Mouse (Mus musculus) neural tube, embryonic 13.5 days (tissue): ENCODE data around the gene Rab37. TPM values are rescaled to one million over a fixed set of nuclear protein-coding genes. Genes with fewer than 3 reads are reported as not detected.

Experiments used
- ATAC-seq: fragments of 200-750 bp; cut with Nextera tagmentation; 2 replicates; pipeline ENCODE4 v1.8.0; 2017; ENCODE audit warnings: low read depth, mild to moderate bottlenecking, moderate TSS enrichment, moderate library complexity
- H3K27ac ChIP-seq: fragments of 300-500 bp; sonication (generic); replicated peaks from 2 replicates; pipeline ENCODE4 v1.5.1; 2015; ENCODE audit warnings: moderate library complexity, mild to moderate bottlenecking, inconsistent platforms
- H3K27me3 ChIP-seq: fragments of 300-500 bp; sonication (generic); 2 replicates; pipeline ENCODE4 v1.6.1; 2015; ENCODE audit warnings: mild to moderate bottlenecking, inconsistent platforms
- H3K36me3 ChIP-seq: fragments of 300-500 bp; sonication (generic); 2 replicates; pipeline ENCODE4 v1.6.1; 2015; ENCODE audit warnings: mild to moderate bottlenecking, inconsistent platforms
- H3K4me1 ChIP-seq: fragments of 300-500 bp; sonication (generic); replicated peaks from 2 replicates; pipeline ENCODE4 v1.6.1; 2015; ENCODE audit warnings: inconsistent platforms
- H3K4me2 ChIP-seq: fragments of 300-500 bp; sonication (generic); 2 replicates; pipeline ENCODE4 v1.6.1; 2015; ENCODE audit warnings: inconsistent platforms, mild to moderate bottlenecking, moderate library complexity
- H3K4me3 ChIP-seq: fragments of 300-500 bp; sonication (generic); 2 replicates; pipeline ENCODE4 v1.5.1; 2015; ENCODE audit warnings: mild to moderate bottlenecking, inconsistent platforms
- H3K9ac ChIP-seq: fragments of 300-500 bp; sonication (generic); 2 replicates; pipeline ENCODE4 v1.6.1; 2015; ENCODE audit warnings: moderate library complexity, mild to moderate bottlenecking, inconsistent platforms
- H3K9me3 ChIP-seq: fragments of 300-500 bp; sonication (generic); 2 replicates; pipeline ENCODE4 v1.6.1; 2016; ENCODE audit warnings: inconsistent platforms
- WGBS: fragments of 180-500 bp; shearing (Covaris S2); methylation state at CpG from one replicate; pipeline ENCODE4 v1.1.7; 2015; 5-methylcytosine and 5-hydroxymethylcytosine counted together
- polyA plus RNA-seq: library from polyadenylated mRNA; unstranded; fragments of >200 nt; fragmentation: Nextera tagmentation; extraction: Ambion mirVana; gene quantifications from 2 replicates; pipeline ENCODE4 v1.2.1, GENCODE M21; 2015

The Rab37 gene
- polyA plus RNA-seq, 1 experiment from 2014 or later = 1.1 TPM

DNA sequence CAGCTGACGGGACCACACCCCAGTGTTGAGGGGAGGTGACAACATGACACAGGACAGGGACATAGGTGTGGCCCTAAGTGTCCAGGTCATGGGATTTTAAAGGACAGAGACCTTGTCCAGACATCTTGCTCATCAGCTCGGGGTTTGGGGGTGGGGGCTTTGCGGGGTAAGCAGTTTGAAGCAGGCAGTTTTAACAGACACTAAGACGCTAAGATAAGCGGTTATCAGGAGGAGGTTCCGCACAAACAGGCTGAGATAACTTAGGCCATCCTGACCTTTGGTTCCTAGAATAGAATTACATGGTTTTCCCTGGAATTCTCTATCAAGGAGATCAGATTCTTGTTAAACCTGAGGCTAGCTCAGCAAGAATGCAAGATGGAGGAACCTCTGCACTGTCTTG, 103.5 kb downstream of the Rab37 start:
- no peaks in the 10 kb centered on the region for H3K27me3 ChIP-seq
- no peaks in the 10 kb centered on the region; the same call in 1 of the 2 replicates for H3K4me1 ChIP-seq
- no peaks in the 10 kb centered on the region for H3K9me3 ChIP-seq
- no peak overlapping the region for H3K4me3 ChIP-seq
- no peak overlapping the region for H3K27ac ChIP-seq
- peaks cover 26% of the 10 kb centered on the region; the same call in 1 of the 2 replicates for H3K36me3 ChIP-seq
- no peak overlapping the region for H3K9ac ChIP-seq
- no peak for ATAC-seq
- no peak overlapping the region for H3K4me2 ChIP-seq
- 91% methylated on average over 6 of the region's 6 CpGs for WGBS

DNA sequence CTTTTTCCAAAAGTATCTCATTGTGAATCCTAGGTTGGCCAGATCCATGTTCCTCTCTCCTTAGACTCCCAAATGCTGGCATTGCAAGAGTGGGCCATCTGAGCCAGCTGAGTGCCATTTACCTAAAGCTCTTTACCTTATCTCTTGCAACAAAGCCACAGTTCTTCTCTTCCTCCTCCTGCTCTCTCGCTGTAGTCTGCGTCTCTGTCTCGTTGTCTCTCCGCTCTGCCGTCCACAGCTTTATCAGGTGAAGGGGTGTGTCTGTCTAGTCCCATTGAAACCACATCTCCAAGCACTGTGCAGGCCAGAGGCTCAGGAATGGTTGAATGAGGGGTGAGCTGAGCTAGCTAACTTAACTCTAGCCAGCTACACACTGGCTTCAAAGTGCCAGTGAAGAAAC, 104.7 kb downstream of the Rab37 start:
- Histone ChIP-seq H3K27me3 (no peaks in the 10 kb centered on the region), H3K9me3 (no peaks in the 10 kb centered on the region), H3K36me3 (peaks cover 31% of the 10 kb centered on the region), H3K9ac (no peak overlapping the region), H3K27ac (no peak overlapping the region), H3K4me1 (no peaks in the 10 kb centered on the region; the same call in 1 of the 2 replicates), H3K4me3 (no peak overlapping the region), H3K4me2 (no peak overlapping the region)
- whole genome bisulfite sequencing = 91% methylated on average over 5 of the region's 5 CpGs
- no peak for ATAC-seq

DNA sequence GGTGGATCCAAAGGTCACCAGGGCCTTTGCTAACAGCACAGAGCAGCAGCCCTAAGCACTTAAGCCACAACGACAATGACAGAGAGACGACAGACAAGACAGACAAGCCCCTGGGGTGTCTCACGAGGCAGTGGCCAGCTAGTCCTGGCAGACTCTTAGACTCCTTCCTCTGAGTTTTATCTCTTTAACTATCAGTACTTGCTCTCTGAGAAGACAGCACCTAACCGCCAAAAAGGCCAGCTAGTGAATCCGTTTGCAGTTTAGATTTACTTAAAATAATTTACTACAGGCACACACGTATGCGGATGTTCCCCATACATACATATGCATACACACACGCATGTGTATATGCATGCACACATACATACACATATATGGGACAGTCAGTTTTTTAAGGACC, 106.3 kb downstream of the Rab37 start:
- no peaks in the 10 kb centered on the region for H3K9me3 ChIP-seq
- H3K36me3 ChIP-seq = peaks cover 35% of the 10 kb centered on the region
- H3K27me3 ChIP-seq = no peaks in the 10 kb centered on the region
- H3K4me2 ChIP-seq = no peak overlapping the region
- H3K4me3 ChIP-seq = no peak overlapping the region
- H3K4me1 ChIP-seq = 0 out of 2 replicates have a peak, but pooled peaks cover 2% of the 10 kb centered on the region
- 82% methylated on average over 8 of the region's 8 CpGs for WGBS
- H3K27ac ChIP-seq = no peak overlapping the region
- no peak for ATAC-seq
- H3K9ac ChIP-seq = no peak overlapping the region

DNA sequence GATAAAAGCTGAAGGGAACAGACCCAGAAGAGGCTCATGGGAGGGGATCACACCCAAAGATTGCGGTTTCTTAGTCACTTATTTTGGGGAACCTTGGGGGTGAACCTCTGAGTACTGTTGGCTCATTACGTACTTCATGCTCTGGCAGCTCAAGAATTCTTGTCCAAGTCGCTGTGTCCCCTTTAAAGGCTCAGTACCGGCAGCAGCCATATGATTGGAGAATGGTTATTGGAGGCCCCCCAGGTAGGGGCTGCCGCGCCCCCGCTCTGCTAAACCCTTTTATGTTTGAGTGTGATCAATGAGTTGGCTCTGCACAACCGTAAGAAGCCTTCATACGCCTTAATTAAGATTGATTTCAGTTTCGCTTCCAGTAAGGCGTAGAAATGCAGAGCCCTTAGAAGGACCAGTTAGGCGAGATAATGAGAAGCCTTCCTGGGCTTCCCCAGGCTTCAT, 107.7 kb downstream of the Rab37 start:
- no peak overlapping the region for H3K27ac ChIP-seq
- peaks cover 35% of the 10 kb centered on the region for H3K36me3 ChIP-seq
- no peak overlapping the region for H3K9ac ChIP-seq
- no peak overlapping the region for H3K4me2 ChIP-seq
- 27% methylated on average over 12 of the region's 12 CpGs for WGBS
- H3K27me3 ChIP-seq = 0 out of 2 replicates have a peak, but pooled peaks cover 4% of the 10 kb centered on the region
- no peak overlapping the region for H3K4me3 ChIP-seq
- ATAC-seq = no peak
- H3K4me1 ChIP-seq = 0 out of 2 replicates have a peak, but pooled peaks cover 6% of the 10 kb centered on the region
- no peaks in the 10 kb centered on the region for H3K9me3 ChIP-seq

DNA sequence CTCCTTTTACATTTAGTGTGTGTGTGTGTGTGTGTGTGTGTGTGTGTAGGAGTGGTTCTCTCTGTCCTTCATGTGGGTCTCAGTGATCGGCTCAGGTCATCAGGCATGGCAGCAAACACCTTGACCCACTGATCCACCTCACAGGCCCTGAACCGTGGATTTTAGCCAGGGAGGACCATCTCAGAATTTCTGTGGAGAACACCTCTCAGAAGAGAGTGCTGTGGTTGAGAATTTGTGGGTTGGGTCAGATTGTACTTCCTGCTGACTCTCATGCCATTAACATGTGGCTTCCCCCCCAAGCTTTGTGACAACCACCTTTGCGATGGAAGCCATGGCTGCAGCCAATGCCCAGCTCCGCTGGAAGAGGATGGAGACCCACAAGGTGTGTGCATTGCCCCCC, 109.3 kb downstream of the Rab37 start:
- Histone ChIP-seq H3K27me3 (0 out of 2 replicates have a peak, but pooled peaks cover 4% of the 10 kb centered on the region), H3K4me3 (no peak overlapping the region), H3K27ac (no peak overlapping the region), H3K4me1 (peaks cover 7% of the 10 kb centered on the region; the same call in 1 of the 2 replicates), H3K9me3 (no peaks in the 10 kb centered on the region), H3K4me2 (no peak overlapping the region), H3K36me3 (peaks cover 41% of the 10 kb centered on the region), H3K9ac (no peak overlapping the region)
- 89% methylated on average over 4 of the region's 4 CpGs for WGBS
- no peak for ATAC-seq

DNA sequence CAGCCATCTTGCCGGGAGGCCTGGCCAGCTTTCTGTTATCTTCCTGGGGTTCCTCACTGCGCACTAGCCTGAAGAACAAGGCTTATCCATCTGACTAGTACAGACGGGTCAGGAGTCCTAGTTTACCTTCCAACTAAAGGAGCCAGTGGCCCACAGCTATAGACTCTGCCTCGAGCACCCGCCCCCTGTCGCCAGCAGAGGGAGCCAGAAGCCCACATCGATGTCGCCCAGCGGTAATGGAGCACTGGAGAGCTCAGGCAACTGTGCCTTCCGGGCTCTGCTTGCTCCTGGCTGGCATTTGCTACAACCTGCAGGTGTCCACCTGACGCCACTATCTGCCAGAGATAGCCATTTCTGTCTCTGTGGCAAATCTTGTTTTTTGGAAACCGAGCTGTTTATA, 111.1 kb downstream of the Rab37 start:
- no peak overlapping the region for H3K4me2 ChIP-seq
- no peaks in the 10 kb centered on the region for H3K9me3 ChIP-seq
- no peak overlapping the region for H3K4me3 ChIP-seq
- H3K9ac ChIP-seq = 0 out of 2 replicates have a peak overlapping the region, but pooled peaks have one; percentile 22
- peaks cover 25% of the 10 kb centered on the region for H3K4me1 ChIP-seq
- 15% methylated on average over 12 of the region's 12 CpGs for WGBS
- ATAC-seq = peak; percentile 85
- no peak overlapping the region for H3K27ac ChIP-seq
- H3K36me3 ChIP-seq = peaks cover 43% of the 10 kb centered on the region
- H3K27me3 ChIP-seq = 0 out of 2 replicates have a peak, but pooled peaks cover 4% of the 10 kb centered on the region

DNA sequence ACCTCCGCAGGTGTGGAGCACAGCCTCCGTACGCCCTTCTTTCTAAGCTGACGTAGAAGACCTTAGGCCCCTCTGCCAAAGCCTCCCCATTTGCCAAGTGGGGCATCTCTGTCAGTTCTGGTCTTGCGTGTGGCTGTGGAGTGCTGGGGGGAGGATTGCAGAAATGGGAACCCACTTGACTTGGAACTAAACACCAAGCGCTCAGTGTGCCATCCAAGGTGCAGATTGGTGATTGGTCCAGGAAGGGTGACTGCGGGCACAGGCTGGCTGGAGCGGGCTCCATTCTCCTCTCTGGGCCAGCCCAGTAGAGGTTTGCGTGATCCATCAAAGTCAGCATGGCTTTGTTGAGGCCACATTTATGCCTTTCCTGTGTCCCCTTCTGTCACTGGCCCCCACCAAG, 111.5 kb downstream of the Rab37 start:
- Histone ChIP-seq H3K9ac (0 out of 2 replicates have a peak overlapping the region, but pooled peaks have one; percentile 22), H3K36me3 (peaks cover 41% of the 10 kb centered on the region), H3K4me2 (no peak overlapping the region), H3K27me3 (0 out of 2 replicates have a peak, but pooled peaks cover 4% of the 10 kb centered on the region), H3K4me1 (peaks cover 29% of the 10 kb centered on the region), H3K9me3 (no peaks in the 10 kb centered on the region), H3K4me3 (no peak overlapping the region), H3K27ac (no peak overlapping the region)
- WGBS = 88% methylated on average over 9 of the region's 9 CpGs
- ATAC-seq = 0 out of 2 replicates have a peak, but pooled peaks have one; percentile 12

DNA sequence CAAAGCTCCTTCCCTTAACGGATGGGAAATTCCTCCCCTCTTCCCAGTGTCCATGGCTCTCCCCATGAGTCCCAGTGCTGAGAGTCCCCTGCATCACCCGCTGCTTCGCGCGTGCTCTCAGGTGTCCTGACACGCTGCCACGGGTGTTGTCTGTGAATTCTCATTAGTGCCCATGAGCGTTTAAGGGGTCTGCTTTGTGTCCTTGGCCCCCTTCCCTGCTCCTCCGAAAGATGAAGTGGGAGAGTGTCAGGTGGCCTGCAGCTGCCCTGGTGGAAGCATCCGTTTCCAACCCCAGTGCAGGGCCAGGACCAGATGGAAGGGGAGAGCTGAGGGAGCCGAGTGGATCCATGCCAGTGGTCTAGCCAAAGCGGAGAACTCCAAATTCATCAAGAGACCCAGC, 116.9 kb downstream of the Rab37 start:
- Histone ChIP-seq H3K4me2 (no peak overlapping the region), H3K27me3 (no peaks in the 10 kb centered on the region), H3K9me3 (no peaks in the 10 kb centered on the region), H3K4me1 (peaks cover 51% of the 10 kb centered on the region), H3K36me3 (peaks cover 36% of the 10 kb centered on the region), H3K27ac (peak overlapping the region; percentile 14; the same call in 1 of the 2 replicates), H3K9ac (peak overlapping the region; percentile 36; the same call in 1 of the 2 replicates), H3K4me3 (no peak overlapping the region)
- ATAC-seq = no peak
- WGBS = 63% methylated on average over 12 of the region's 12 CpGs

DNA sequence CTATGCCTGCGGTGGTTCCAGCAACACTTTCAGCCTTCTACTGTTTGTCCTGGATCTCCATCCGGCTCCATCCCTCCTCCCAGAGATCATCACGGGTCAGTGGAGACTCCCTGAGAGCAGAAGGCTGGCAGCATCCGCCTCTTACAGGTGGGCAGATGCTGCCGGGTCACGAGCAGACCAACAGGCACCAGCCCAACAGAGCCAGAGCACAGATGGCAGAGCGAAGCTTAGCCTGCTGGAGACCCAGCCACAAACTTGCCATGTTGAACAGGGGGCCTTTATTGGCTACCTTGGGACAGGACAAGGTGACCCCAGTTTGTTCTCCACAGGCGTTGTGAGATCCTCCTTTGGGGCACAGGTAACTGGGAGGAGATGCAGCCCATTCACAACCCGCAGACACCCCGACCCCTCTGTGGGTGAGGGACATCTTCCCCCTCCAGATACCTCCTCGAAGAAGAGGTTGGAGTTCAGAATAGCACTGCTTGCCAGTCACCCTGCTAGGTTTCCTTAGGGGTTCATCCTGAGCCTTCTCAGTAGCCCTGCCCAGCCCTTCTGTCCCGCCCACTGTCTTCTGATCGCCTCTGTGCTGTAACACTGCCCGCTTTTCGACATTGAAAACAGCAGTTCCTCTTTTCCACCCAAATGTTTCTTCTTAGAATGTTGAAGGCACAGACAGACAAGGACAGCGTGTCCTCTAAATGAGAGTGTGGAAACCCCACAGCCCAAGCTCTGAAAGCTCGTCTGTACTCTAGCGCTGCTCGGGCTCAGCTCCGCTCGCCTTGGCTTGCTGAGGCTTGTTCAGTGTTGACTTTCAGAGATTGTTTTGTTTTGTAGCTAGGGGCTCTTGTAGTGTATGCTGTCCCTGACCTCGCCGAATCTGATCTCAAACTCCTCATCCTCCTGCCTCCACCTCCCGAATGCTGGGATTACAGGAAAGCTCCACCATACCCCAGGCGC, 117.8 kb downstream of the Rab37 start:
- 82% methylated on average over 25 of the region's 25 CpGs for WGBS
- peaks cover 52% of the 10 kb centered on the region for H3K4me1 ChIP-seq

DNA sequence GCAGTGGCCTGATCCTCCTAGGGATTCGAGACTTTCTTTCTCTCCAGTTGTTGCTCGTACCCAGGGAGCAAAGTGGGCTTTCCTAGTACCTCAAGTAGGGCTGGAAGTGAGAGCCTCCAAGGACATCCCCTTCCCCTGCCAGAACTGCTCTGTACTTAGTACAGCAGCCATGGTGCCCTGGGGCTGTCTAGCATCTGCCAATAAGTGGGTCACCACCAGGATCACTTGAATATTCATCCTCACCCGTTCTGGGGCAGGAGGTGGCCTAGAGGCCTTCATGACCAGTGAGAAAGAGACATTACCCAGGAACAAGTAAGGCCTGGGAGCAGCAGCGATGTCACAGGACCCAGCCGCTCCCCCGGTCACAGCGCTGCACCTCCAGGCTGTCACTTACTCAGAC, 118.7 kb downstream of the Rab37 start:
- Histone ChIP-seq H3K27me3 (no peaks in the 10 kb centered on the region), H3K9me3 (no peaks in the 10 kb centered on the region), H3K4me2 (no peak overlapping the region), H3K4me3 (no peak overlapping the region), H3K27ac (no peak overlapping the region), H3K4me1 (peaks cover 52% of the 10 kb centered on the region), H3K36me3 (peaks cover 35% of the 10 kb centered on the region), H3K9ac (0 out of 2 replicates have a peak overlapping the region, but pooled peaks have one; percentile 8)
- ATAC-seq = no peak
- WGBS = 77% methylated on average over 7 of the region's 7 CpGs

More for the DNA sequence above, 117.8 kb downstream of the Rab37 start:
- H3K27me3 ChIP-seq = no peaks in the 10 kb centered on the region
- no peak overlapping the region for H3K4me3 ChIP-seq
- no peaks in the 10 kb centered on the region for H3K9me3 ChIP-seq
- H3K27ac ChIP-seq = no peak overlapping the region
- no peak overlapping the region for H3K9ac ChIP-seq
- ATAC-seq = no peak
- H3K4me2 ChIP-seq = no peak overlapping the region
- H3K36me3 ChIP-seq = peaks cover 36% of the 10 kb centered on the region
